Mouse (Mus musculus): ENCODE measurements around the gene Ola1.

DNA sequence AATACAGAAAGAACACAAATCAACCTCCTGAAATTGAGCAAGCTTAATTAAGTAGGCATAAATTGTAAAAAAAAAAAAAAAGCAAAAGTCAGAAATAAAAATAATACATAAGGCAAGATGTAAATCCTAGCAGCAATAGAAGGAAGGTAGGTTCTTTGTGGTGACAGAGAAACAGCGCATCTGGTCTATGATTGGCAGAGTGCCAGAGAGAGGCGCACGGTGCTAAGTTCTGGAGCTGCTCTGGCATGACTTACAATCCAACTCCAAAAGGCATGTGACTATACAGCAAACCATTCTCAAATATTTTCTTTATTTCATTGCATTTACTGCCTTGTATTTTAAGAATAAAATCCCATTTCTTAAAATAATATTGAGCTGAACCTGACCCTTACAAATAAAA lies 68.2 kb downstream of the Ola1 start:
- TF ChIP-seq CTCF (IDR thresholded peaks at IDR 0.05; ENCODE audit: extremely low read depth, insufficient read depth, low read length) (no peak), POLR2A (IDR thresholded peaks at IDR 0.05; ENCODE audit: extremely low read depth, insufficient read depth, low read length) (no peak)
